Mouse (Mus musculus): ENCODE results near the gene Odf2. TPM values are rescaled to one million over a fixed set of nuclear protein-coding genes. Genes with fewer than 3 reads are reported as not detected.

Gene Odf2
- total RNA-seq, 2 experiments from 2014 or later: 21.3 to 29.7 TPM

DNA sequence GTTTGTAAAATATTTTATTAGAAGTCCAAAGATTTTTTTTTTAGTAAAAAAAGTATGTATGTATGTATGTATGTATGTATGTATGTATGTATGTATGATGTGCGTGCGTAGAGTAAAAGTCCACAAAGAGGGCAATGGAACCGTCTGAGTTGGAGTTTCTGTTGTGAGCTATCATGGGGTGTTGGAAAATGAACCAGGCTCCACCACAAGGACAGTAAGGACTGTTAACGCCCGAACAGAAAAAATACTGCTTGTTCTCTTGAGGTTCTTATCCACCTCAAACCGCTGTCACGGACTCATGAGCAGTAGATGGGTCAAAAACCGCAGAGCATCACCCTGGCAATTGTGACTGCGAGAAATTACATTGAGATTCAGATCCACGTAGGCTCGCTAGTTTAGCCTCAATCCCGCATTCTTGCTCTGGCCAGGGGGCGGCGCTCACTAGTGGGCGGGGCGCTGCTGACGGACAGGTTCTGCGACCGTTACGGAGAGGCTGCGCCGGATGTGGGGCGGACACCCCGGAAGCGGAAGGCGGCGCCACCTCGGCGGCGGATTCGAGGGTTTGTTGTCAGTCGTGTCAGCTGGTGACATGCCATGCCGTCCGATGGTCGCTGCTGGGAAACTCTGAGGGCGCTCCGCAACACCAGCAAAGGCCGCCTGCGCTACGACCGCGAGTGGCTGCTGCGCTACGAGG, 46.0 kb downstream of the Odf2 start, which contains the start of gene Gle1:
Gle1 (plus strand) TSS at position 521 of the 694 bp plus-strand sequence.
- peak; percentile 98 for DNase-seq

DNA sequence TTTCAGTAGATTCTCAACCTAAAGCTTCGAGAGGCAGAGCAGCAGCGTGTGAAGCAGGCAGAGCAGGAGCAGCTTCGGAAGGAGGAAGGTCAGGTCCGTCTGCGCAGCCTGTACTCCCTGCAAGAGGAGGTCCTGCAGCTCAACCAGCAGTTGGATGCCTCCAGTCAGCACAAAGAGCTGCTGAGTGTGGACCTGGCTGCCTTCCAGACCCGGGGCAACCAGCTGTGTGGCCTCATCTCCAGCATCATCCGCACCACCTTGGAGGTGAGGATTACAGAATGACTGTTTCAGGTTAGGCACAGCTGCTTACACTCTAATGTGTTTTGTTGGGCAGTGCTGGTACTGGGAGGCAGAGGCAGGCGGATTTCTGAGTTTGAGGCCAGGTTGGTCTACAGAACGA, 51.1 kb downstream of the Odf2 start:
- DNase-seq: no peak

DNA sequence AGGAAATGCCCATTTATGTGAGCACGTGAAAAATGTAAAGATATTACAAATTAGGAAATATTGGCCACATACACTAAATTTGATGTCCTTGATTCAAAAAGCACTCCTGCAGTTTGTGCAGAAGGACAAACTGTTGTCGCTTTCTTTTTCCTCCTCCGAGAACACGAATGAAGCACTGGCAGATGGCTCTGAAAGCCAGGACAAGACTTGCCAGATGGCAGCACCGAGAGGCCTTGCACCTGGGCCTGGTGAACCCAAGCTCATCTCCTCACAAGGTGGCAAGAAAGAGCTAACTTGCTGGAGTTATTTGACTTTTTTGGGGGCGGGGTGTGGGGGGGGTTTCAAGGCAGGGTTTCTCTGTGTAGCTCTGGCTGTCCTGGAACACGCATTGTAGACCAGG, 51.8 kb downstream of the Odf2 start:
- DNase-seq: no peak

DNA sequence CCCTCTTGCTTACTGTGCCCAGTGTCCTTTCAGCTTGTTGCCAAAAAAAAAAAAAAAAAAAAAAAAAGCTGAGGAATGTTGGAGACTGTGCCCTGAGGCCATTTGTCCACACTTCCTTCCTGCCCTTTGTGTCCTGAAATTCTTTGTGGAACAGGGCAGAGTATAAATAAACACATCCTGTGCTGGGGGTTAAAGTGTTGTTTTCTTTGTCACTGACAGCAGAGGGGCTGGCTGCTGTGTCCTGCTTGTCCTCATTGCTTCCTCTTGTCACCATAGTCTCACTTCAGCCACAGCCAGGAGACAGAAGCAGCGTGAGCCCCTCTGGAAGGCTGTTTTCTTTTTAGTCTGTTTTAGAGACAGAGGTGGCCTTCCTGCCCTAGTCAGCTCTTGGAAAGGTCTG, 55.7 kb downstream of the Odf2 start:
- no peak for DNase-seq

DNA sequence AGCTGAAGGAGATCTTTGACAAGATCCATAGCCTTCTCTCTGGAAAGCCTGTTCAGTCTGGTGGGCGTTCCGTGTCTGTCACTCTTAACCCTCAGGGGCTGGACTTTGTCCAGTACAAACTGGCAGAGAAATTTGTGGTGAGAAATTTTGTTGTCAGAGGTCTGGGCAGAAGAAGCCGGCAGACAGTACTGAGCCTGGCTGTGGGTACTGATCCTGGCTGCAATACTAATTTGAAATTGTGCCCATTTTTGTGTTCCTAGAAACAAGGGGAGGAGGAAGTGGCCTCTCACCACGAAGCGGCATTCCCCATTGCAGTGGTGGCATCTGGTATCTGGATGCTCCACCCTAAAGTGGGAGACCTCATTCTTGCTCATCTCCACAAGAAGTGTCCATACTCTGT, 59.9 kb downstream of the Odf2 start:
- no peak for DNase-seq

DNA sequence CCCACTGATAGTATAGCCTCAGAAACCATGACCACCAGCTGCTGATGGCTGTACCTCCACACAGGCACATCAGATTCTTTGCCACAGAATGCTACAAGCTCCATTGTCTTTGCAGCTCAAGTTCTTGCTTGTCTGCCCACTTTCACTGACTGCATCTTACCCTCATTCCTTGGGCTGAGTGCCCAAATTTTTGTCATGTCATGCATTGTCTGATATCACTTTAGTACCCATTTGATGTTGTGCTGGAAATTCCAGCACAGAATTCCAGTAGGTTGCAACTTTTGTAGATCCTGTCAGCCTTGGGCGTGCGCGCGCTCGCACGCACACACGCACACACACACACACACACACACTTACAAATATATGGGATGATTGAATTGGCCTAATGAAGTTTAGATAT, 72.2 kb downstream of the Odf2 start:
- DNase-seq: no peak

DNA sequence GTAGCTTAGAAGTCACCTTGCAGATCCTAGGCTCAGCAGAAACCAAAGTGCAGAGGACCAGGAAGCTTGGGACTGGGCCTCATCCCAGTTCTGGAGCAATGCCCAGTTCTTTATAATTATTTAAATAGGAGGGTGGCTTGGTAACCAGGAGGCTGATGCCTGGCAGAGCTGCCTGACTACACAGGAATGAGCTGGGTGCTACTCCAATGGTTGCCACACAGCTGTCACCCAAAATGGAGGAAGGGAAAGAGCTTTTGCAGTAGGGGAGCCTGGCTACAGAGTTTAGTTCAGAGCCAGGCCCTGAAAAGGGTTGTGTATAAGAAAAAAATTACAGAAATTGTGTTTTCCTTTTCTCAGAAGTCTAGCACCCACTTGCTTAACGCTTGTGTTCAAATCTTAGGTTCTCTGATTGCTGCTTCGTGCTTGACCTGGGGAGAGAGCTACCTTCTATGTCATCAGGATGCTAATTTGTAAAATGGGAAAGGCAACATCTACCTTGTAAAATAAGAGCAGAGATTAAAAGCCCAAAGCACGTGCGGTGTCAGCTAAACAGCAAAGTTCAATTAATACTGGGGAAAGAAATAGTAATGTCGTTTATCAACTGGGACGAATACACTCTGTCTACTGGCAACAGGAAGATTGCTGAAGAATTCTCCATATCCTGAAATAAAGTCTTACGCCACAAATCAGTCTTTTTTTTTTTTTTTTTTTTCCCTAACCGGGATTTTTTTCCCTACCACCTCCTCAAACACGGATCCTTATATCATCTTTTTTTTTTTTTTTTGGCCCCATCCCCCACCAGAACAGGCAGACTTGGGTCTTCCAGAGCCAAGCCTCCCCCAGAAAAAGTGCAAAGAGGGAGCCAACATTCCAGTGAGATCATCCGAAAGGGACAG, 75.6 kb downstream of the Odf2 start:
- DNase-seq: peak; percentile 12

DNA sequence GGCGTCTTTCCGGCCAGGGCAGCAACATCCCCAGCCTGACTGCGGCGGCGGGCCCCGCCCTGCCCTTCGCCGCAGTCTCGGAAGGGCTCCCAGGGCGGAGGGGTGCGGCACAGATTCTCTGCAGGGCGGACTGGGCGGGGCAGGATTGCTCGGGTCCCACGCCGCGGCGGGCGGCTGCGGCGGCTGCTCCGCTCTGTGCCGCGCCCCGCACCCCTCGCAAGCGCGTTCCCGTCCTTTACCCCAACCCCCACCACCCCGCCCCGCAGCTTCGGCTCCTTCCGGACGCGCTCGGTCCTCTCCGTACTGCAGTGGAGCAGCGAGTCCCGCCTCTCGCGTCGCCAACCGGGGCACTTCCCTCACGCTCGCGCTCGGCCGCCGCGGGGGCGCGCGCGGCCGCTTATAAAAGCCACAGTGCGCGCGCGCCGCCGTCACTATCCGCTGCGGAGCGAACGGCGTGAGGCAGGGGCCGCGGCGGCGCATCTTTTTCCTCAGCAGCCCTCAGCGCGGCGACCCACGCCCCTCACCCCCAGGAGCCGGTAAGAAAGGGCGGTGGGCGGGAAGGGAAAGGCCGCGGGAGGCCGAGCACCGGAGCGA, 76.3 kb downstream of the Odf2 start, which contains the start of gene Sptan1:
Sptan1 (plus strand) TSS at position 311 of the 594 bp plus-strand sequence.
- peak; percentile 98 for DNase-seq

DNA sequence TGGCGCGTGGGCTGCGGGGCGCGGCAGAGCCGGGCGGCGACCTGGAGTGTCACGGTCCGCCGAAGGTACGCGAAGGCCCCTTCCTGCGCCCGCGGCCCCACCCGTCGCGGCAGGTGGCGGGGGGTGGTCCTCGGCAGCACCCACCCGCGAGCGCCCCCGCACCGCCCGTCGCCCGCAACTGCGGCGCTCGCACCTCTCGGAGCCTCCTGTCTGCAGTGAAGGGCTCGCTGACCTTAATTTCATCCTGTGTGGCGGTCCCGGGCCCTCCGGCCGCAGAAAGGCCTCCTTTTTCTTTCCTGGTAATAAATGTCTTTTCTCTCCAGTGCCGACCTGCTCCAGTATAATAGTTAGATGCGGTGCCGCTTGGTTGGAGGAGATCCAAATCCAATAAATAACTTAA, 76.9 kb downstream of the Odf2 start:
- peak; percentile 44 for DNase-seq

DNA sequence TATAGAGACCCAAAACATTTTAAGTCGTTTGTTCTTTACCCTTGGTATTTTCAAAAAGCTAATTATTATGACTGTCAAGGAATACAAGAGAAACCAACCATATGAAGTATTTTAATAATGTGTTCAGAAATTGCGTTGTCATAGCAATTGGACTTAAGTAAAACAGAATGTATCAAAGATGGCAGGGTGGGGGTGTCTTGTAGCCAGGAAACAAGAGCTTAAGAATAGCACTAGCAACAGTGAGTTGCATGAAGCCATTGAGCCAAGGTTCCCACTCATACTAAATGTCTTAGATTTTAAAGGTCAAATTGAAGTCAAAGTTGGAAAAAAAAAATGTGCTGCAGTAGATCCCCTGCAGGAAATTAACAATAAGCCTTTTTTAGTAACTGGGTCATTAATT, 77.8 kb downstream of the Odf2 start:
- no peak for DNase-seq

DNA sequence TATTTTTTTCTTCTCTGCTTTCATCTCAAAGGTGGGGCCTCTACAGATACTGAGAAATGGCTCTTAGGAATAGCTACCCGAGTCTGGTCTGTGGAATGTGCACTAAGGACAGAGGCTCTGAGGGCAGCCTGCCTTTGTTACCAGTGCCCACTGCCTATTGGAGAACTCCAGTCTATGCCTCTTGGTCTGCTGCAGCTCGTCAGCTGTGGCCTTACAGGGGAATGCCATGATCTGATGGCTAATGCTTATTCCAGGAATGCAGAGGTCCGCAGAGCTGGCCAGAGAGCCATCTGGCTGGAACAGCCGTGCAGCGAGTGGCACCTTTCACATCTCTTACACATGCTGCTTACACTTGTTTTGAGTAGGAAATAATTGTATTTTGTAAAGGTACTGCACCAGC, 78.7 kb downstream of the Odf2 start:
- DNase-seq: no peak

DNA sequence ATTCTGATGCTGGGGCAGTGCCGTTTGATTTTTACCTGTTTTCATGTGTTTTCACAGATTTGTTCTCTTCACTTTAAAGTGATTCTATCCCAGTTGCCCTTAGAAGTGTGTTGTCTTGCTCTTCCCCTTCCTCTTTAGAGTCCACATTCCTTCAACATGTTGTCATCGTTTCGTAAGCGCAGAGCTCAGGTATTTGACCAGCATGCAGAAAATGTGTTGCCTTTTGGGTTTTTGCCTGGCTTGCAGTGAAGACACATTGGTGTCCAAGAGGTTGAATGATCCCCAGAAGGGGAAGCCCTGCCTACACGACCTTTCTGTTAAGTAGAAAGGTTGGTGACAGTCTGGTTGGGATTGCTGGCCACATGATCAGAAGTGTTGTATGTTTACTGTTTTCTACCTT, 79.6 kb downstream of the Odf2 start:
- no peak for DNase-seq

DNA sequence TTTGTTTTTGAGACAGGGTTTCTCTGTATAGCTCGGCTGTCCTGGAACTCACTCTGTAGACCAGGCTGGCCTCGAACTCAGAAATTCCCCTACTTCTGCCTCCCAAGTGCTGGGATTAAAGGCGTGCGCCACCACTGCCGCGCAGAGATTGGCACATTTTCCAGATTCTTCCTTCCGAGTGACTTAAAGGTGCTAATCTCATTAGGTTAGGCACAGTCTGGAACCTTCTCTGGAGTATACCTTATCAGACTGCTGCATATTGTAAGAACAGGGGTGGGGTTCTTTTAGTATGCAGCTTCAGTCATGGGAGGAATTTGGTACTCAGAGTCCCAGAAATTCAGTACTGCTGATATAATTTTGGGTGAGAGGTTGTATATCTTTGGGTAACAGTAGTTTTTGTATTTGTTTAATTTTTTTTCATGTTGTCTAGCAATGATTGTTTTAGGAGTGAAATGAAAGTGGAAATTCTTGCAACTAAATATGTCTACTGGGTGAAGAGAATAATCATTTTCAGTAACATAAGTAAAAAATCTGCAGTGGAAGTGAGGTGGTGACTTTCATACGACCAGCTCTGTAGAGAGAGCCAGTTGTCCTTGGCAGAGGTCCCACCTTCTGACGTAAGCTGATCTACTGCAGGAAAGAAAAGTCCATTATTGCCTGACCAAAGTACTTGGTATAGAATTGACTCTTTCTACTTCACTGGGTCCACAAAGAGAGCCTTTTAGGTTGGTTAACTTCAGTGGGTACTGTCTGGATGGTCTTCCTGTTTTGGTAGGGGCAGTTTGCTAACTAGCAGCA, 83.0 kb downstream of the Odf2 start:
- peak; percentile 57 for DNase-seq

DNA sequence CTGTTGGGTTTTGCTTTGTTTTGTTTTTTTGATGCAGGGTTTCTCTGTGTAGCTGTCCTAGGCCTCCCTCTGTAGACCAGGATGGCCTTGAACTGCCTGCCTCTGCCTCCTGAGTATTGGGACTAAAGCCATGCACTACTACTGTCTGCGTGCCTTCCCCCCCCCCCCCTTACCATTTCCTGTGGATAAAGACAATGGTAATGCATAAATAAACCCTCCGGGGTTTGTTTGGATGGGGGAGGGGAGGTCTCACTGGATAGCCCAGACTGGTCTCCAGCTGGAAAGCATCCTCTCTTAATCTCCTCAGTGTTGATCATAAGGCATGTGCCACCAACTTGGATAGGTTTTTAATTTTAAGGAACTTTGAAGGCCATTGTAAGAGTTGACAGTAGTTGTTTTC, 84.5 kb downstream of the Odf2 start:
- no peak for DNase-seq

DNA sequence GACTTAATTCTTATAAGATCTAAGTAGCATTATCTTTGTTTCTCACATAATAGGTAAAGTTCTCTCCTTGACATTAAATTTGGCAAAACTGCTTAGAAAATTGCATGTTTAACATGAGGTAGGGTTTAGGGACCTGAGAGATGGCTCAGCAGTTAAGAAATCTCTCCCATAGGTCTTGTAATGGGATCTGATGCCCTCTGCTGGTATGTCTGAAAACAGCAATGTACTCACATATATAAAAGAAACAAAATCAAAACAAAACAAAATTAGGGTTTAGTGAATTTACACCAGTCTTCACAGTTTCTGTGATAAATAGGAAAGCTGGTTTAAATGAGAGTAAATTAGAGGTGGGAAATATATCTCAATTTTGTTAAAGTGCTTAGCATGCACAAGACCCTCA, 88.3 kb downstream of the Odf2 start:
- DNase-seq: no peak

DNA sequence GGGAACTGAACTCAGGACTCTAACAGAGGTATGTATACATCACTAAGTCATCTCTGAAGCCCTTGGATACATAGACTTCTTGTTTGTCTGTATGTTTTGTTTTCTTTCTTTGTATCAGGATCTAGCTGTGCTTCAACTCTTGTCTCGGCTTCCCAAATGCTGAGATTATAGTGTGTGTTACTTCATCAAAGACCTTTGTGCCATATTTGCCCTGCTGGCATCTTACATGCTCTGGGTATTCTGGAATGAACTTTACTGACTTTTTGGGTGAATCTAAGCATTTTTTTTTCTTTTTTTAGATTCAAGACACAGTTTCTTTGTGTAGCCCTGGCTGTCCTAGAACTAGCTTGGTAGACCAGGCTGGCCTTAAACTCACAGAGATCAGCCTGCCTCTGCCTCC, 91.6 kb downstream of the Odf2 start:
- no peak for DNase-seq

Small RNA genes lying within 50 kb of the gene (microRNA-seq; reads per million reads assigned to microRNA genes)
- 0 reads per million in 2 experiments for gene Mir219a-2
- gene Mir219b: 0 reads per million in 2 experiments

Other genes with a start within 250 kb of the Odf2 start
- not detected for gene Gm13420, start 137.5 kb upstream of the Odf2 start, total RNA-seq (2021)
- not detected for gene Gm13547, start 129.9 kb upstream of the Odf2 start, total RNA-seq (2021)
- gene Coq4, start 101.7 kb upstream of the Odf2 start, total RNA-seq (2021): 1 to 10 TPM; 8.0 to 8.7 TPM
- 10 to 100 TPM; 24.7 to 36.5 TPM for gene Trub2, start 100.7 kb upstream of the Odf2 start, total RNA-seq (2021)
- gene Slc27a4, start 86.6 kb upstream of the Odf2 start, total RNA-seq (2021): 10 to 100 TPM; 10.6 to 11.2 TPM
- gene Urm1, start 69.1 kb upstream of the Odf2 start, total RNA-seq (2021): 10 to 100 TPM; 25.4 to 28.6 TPM
- 10 to 100 TPM; 28.3 to 39.0 TPM for gene Cercam, start 20.1 kb upstream of the Odf2 start, total RNA-seq (2021)
- gene Gle1, start 46.2 kb downstream of the Odf2 start, total RNA-seq (2021): 10 to 100 TPM; 20.9 to 21.7 TPM
- gene Sptan1, start 76.3 kb downstream of the Odf2 start, total RNA-seq (2021): 100 to 1,000 TPM; 103 to 127 TPM
- 1 to 10 TPM; 4.7 to 5.4 TPM for gene Wdr34, start 159.7 kb downstream of the Odf2 start, total RNA-seq (2021)
- gene Set, start 168.2 kb downstream of the Odf2 start, total RNA-seq (2021): 100 to 1,000 TPM; 128 to 134 TPM
- 1 to 10 TPM; 4.5 to 8.3 TPM for gene Pkn3, start 188.5 kb downstream of the Odf2 start, total RNA-seq (2021)
- 1 to 10 TPM; 3.4 to 4.2 TPM for gene Zdhhc12, start 204.4 kb downstream of the Odf2 start, total RNA-seq (2021)
- 10 to 100 TPM; 18.9 to 21.7 TPM for gene Zer1, start 235.4 kb downstream of the Odf2 start, total RNA-seq (2021)
- gene Tbc1d13, start 244.5 kb downstream of the Odf2 start, total RNA-seq (2021): 10 to 100 TPM; 14.0 to 18.0 TPM